Mouse (Mus musculus) WW6 (cell line): Measurements from ENCODE around the gene Olfr972.
"Not testable (repeated sequence)": the region's sequence is repeated elsewhere in the genome, so short reads cannot be mapped to it uniquely, and the experiment has no call there.

Source experiments
- DNase-seq: peaks from one replicate; pipeline ENCODE4 v3.0.0-alpha.2; 2013; ENCODE audit warnings: low read depth, low spot score

Gene Olfr972

GRCm38 (mm10) chr9:39866122-39866521 is at the start of gene Olfr972:
Gene Olfr972 (plus strand): TSS chr9:39866422.
- DNase-seq = no peak

GRCm38 (mm10) chr9:39836576-39836975 is 29.6 kb upstream of the Olfr972 start, which contains the start of gene Olfr971:
Gene Olfr971 (plus strand): TSS chr9:39836876.
- not testable (repeated sequence) for DNase-seq

- DNase-seq = not testable (repeated sequence)
Observed at GRCm38 (mm10) chr9:39871986-39872385, 5.8 kb downstream of the Olfr972 start.

GRCm38 (mm10) chr9:39877541-39878396 is 11.5 kb downstream of the Olfr972 start:
- DNase-seq = not testable (repeated sequence)

- no peak for DNase-seq
Observed at GRCm38 (mm10) chr9:39905106-39905505, 38.9 kb downstream of the Olfr972 start.

- no peak for DNase-seq
Observed at GRCm38 (mm10) chr9:39907036-39907435, 40.8 kb downstream of the Olfr972 start, which contains the start of gene Olfr229. Gene Olfr229 (plus strand): TSS chr9:39907336.

- no peak for DNase-seq
Observed at GRCm38 (mm10) chr9:39909939-39910338, 43.7 kb downstream of the Olfr972 start.
